Mouse (Mus musculus) thymus, postnatal 10 days (tissue): ENCODE data around the gene Ambra1.

Experiments
- DNase-seq, 2 experiments: peaks; one replicate each; pipeline ENCODE4 v3.0.0; 2021; ENCODE audit warnings: low spot score in 2 of 2

The Ambra1 gene

GRCm38 (mm10) chr2:91735221-91735620, 5.3 kb downstream of the Ambra1 start:
- no peak for DNase-seq

GRCm38 (mm10) chr2:91739586-91739985, 9.7 kb downstream of the Ambra1 start:
- DNase-seq, result no peak

GRCm38 (mm10) chr2:91744686-91745085, 14.8 kb downstream of the Ambra1 start:
- DNase-seq, result no peak

- DNase-seq, result no peak
Measured at GRCm38 (mm10) chr2:91749811-91750261, 19.9 kb downstream of the Ambra1 start.

- no peak for DNase-seq
Measured at GRCm38 (mm10) chr2:91771921-91772705, 42.2 kb downstream of the Ambra1 start.

- DNase-seq, result no peak
Measured at GRCm38 (mm10) chr2:91773309-91773708, 43.4 kb downstream of the Ambra1 start.

GRCm38 (mm10) chr2:91779166-91779565, 49.2 kb downstream of the Ambra1 start:
- peak in 1 of 2 experiments; percentile 37 for DNase-seq

GRCm38 (mm10) chr2:91791621-91792020, 61.7 kb downstream of the Ambra1 start:
- peak in 1 of 2 experiments; percentile 3 for DNase-seq

GRCm38 (mm10) chr2:91792346-91792745, 62.4 kb downstream of the Ambra1 start:
- DNase-seq, result no peak

- no peak for DNase-seq
Measured at GRCm38 (mm10) chr2:91794466-91794865, 64.5 kb downstream of the Ambra1 start.

- no peak for DNase-seq
Measured at GRCm38 (mm10) chr2:91795091-91795490, 65.2 kb downstream of the Ambra1 start.

- DNase-seq, result no peak
Measured at GRCm38 (mm10) chr2:91811433-91811832, 81.5 kb downstream of the Ambra1 start.

- DNase-seq, result no peak
Measured at GRCm38 (mm10) chr2:91816741-91817140, 86.8 kb downstream of the Ambra1 start.

- DNase-seq, result no peak
Measured at GRCm38 (mm10) chr2:91832227-91832626, 102.3 kb downstream of the Ambra1 start.

- DNase-seq, result no peak
Measured at GRCm38 (mm10) chr2:91834272-91834671, 104.3 kb downstream of the Ambra1 start.

GRCm38 (mm10) chr2:91835031-91835430, 105.1 kb downstream of the Ambra1 start:
- peak in 1 of 2 experiments; percentile 6 for DNase-seq

GRCm38 (mm10) chr2:91835631-91836030, 105.7 kb downstream of the Ambra1 start:
- DNase-seq, result no peak

- no peak for DNase-seq
Measured at GRCm38 (mm10) chr2:91844085-91844484, 114.2 kb downstream of the Ambra1 start.

GRCm38 (mm10) chr2:91852446-91853191, 122.7 kb downstream of the Ambra1 start:
- no peak for DNase-seq

- no peak for DNase-seq
Measured at GRCm38 (mm10) chr2:91854575-91854974, 124.6 kb downstream of the Ambra1 start.

- no peak for DNase-seq
Measured at GRCm38 (mm10) chr2:91856958-91857357, 127.0 kb downstream of the Ambra1 start.

- DNase-seq, result no peak
Measured at GRCm38 (mm10) chr2:91859423-91859822, 129.5 kb downstream of the Ambra1 start.

- no peak for DNase-seq
Measured at GRCm38 (mm10) chr2:91870754-91871153, 140.8 kb downstream of the Ambra1 start.
